Mouse (Mus musculus) stomach, embryonic 15.5 days (tissue): ENCODE measurements at regions not wholly inside any gene's neighbourhood (a gene's known extent, or its start where the extent isn't known, plus 50 kb on each side); places are given as distances from the start of the nearest gene placed in this dataset.

ENCODE experiments used
- ATAC-seq: fragments of 200-750 bp; cut with Nextera tagmentation; 2 replicates; pipeline ENCODE4 v1.8.0; 2017; ENCODE audit warnings: low read depth, moderate number of reproducible peaks, moderate TSS enrichment; ENCODE audit not compliant: insufficient read depth, low FRiP score
- H3K27ac ChIP-seq: fragments of 300-500 bp; sonication (generic); 2 replicates; pipeline ENCODE4 v1.5.1; 2015; ENCODE audit warnings: mild to moderate bottlenecking, inconsistent platforms
- H3K27me3 ChIP-seq: fragments of 300-500 bp; sonication (generic); replicated peaks from 2 replicates; pipeline ENCODE4 v1.6.1; 2015; ENCODE audit warnings: inconsistent platforms
- H3K36me3 ChIP-seq: fragments of 300-500 bp; sonication (generic); 2 replicates; pipeline ENCODE4 v1.6.1; 2015; ENCODE audit warnings: inconsistent platforms
- H3K4me1 ChIP-seq: fragments of 300-500 bp; sonication (generic); 2 replicates; pipeline ENCODE4 v1.6.1; 2015; ENCODE audit warnings: inconsistent platforms
- H3K4me2 ChIP-seq: fragments of 300-500 bp; sonication (generic); 2 replicates; pipeline ENCODE4 v1.6.1; 2015; ENCODE audit warnings: mild to moderate bottlenecking, inconsistent platforms
- H3K4me3 ChIP-seq: fragments of 300-500 bp; sonication (generic); replicated peaks from 2 replicates; pipeline ENCODE4 v1.5.1; 2015; ENCODE audit warnings: inconsistent platforms
- H3K9ac ChIP-seq: fragments of 300-500 bp; sonication (generic); 2 replicates; pipeline ENCODE4 v1.6.1; 2015; ENCODE audit warnings: inconsistent platforms
- H3K9me3 ChIP-seq: fragments of 300-500 bp; sonication (generic); 2 replicates; pipeline ENCODE4 v1.6.1; 2016; ENCODE audit warnings: inconsistent platforms
- WGBS: fragments of 180-500 bp; shearing (Covaris S2); methylation state at CpG from one replicate; pipeline ENCODE4 v1.1.7; 2015; 5-methylcytosine and 5-hydroxymethylcytosine counted together

DNA sequence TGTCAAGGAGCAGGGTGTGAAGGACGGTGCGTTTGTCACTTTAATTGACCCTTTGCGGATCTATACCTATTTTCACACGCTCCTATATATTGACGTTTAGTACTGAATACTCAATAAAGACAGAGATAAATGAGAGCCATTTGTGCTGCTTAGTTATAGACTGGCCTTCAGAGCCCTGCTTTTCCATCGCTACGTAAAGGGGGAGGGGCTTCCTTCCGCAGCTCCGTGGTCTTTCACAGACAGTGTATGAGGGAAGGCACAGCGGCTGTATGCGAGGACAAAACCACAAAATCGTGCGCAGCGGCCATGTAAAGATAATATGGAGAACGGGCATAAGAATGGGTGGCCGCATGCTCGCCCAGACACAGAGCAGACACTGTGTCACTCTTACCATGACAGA, 58.4 kb upstream of the Pced1b start:
- 72% methylated on average over 17 of the region's 17 CpGs for WGBS
- H3K27ac ChIP-seq = no peak overlapping the region
- H3K27me3 ChIP-seq = no peaks in the 10 kb centered on the region
- no peaks in the 10 kb centered on the region for H3K4me1 ChIP-seq
- H3K9me3 ChIP-seq = no peaks in the 10 kb centered on the region
- no peak for ATAC-seq
- no peak overlapping the region for H3K4me3 ChIP-seq
- H3K36me3 ChIP-seq = no peaks in the 10 kb centered on the region
- no peak overlapping the region for H3K4me2 ChIP-seq
- H3K9ac ChIP-seq = no peak overlapping the region

DNA sequence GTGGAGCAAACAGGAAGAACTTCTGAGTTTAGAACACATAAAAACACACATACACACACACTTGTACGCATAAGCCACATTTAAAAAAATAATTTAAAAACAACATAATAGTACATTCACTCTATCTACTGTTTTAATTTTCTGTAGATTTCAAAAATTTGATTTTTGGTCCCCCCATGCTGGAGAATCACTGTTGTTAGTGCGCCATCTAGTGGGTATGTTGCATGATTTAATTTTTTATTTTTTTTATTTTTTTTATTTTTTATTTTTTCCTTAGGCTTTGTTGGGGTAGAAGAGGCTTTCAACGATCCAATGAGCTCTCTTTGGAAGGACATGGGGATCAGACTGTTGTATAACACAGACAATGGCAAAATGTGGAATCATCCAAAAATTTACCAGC, 59.1 kb upstream of the Pced1b start:
- WGBS = 29% methylated on average over 3 of the region's 3 CpGs
- Histone ChIP-seq H3K9me3 (no peaks in the 10 kb centered on the region), H3K27ac (no peak overlapping the region), H3K4me2 (no peak overlapping the region), H3K9ac (no peak overlapping the region), H3K36me3 (no peaks in the 10 kb centered on the region), H3K27me3 (no peaks in the 10 kb centered on the region), H3K4me1 (0 out of 2 replicates have a peak, but pooled peaks cover under 1% of the 10 kb centered on the region), H3K4me3 (no peak overlapping the region)
- ATAC-seq = no peak

DNA sequence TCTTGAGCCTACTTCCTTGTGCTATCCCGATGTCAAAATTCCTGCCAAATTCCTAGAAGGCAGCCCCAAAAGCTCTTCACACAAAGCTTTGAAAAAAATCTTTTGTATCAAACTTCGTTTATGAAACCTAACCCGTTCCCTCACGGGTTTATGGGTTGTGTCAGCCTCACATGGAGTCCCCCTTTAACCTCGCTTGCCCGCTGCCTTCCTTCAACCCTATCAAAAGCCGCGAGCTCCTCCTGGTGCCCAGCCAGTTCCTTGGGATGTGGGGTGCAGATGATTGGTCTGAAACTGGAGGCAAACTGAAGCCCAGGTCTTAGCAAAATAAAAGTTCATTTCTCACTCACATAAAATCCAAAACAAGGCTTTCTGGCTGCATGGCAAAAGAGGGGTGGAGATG, 60.9 kb upstream of the Pced1b start:
- Histone ChIP-seq H3K9me3 (no peaks in the 10 kb centered on the region), H3K4me3 (no peak overlapping the region), H3K36me3 (no peaks in the 10 kb centered on the region), H3K4me2 (no peak overlapping the region), H3K27ac (no peak overlapping the region), H3K9ac (no peak overlapping the region), H3K4me1 (0 out of 2 replicates have a peak, but pooled peaks cover 3% of the 10 kb centered on the region), H3K27me3 (no peaks in the 10 kb centered on the region)
- 47% methylated on average over 8 of the region's 8 CpGs for WGBS
- no peak for ATAC-seq

DNA sequence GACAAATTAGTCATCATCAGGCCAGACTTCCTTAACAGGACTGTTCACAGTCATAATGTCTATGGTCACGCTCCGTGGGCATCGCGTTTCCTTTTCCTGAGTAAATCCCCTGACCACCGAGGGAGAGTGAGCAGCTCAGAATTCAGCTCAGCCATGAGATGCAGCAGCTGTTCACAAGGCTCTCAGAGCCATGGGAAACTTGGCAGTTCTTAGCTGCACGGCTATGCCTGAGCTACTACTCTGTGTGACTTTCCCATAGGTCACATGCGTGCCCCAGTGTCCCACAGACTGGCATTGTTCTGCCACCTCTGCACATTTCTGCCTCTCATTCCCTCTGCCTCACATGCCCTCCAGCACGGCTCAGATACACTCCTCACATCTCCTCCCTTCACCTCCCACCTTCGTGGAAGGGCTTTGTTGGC, 64.3 kb upstream of the Pced1b start:
- 0 out of 2 replicates have a peak, but pooled peaks cover 3% of the 10 kb centered on the region for H3K4me1 ChIP-seq
- no peaks in the 10 kb centered on the region for H3K27me3 ChIP-seq
- H3K36me3 ChIP-seq = no peaks in the 10 kb centered on the region
- 29% methylated on average over 9 of the region's 9 CpGs for WGBS
- H3K4me3 ChIP-seq = no peak overlapping the region
- no peak overlapping the region for H3K27ac ChIP-seq
- no peak overlapping the region for H3K9ac ChIP-seq
- H3K4me2 ChIP-seq = no peak overlapping the region
- no peaks in the 10 kb centered on the region for H3K9me3 ChIP-seq
- peak; percentile 73; the same call in 1 of the 2 replicates for ATAC-seq

DNA sequence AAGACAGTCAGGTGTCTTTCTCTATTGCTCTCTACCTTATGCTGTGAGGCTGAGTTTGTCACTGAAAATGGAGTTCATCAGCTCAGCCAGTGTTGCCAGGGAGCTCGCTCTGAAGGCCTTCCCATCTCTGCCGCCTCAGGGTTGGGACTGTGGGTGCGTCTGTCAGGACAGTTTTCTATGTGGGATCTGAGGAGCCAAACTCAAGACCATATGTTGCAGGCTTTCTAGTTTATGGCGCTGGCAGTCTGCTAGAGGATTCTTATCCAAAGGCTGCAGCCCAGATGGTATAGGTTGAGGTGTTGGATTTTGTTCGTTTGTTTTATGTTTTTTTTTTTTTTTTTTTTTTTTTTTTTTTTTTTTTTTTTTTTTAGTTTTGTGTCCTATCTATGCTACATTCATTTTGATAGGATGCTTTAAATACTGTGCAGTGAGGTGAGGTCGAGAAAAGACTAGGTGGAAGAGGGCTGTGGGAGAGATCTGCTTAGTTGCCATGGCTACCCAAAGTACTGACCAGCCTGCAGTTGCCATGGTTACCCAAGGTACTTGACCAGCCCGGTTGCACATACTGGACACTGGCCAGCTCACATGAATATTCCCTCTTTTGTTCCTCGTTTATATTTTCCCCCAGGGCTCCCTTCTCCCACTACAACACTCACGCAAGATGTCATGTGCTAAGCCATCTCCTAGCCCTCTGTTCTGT, 65.8 kb upstream of the Pced1b start:
- no peak overlapping the region for H3K9ac ChIP-seq
- H3K36me3 ChIP-seq = no peaks in the 10 kb centered on the region
- H3K4me3 ChIP-seq = no peak overlapping the region
- H3K27ac ChIP-seq = no peak overlapping the region
- no peak for ATAC-seq
- H3K4me1 ChIP-seq = 0 out of 2 replicates have a peak, but pooled peaks cover 3% of the 10 kb centered on the region
- H3K4me2 ChIP-seq = no peak overlapping the region
- H3K27me3 ChIP-seq = no peaks in the 10 kb centered on the region
- H3K9me3 ChIP-seq = no peaks in the 10 kb centered on the region
- WGBS = 59% methylated on average over 9 of the region's 9 CpGs

DNA sequence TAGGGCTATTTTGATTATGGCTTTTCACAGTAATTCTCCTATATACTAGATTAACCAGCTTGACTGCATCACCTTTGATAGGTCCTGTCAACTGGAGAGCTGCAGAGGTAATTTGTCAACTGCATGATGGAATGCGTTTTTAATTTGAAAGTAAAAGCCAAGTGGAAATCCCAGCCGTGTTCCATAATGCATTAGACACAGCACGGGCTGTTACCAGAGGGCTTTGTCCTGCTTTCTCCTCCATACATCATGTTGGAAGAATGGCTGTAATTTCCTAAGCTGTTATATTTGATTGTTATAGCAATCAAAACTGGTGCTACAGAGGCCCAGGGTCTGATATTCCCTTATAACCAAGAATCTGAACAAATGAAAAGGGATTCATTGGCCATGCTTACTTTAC, 68.6 kb upstream of the Pced1b start:
- no peaks in the 10 kb centered on the region for H3K9me3 ChIP-seq
- no peak overlapping the region for H3K9ac ChIP-seq
- 44% methylated on average over 3 of the region's 3 CpGs for WGBS
- H3K27me3 ChIP-seq = no peaks in the 10 kb centered on the region
- H3K4me2 ChIP-seq = no peak overlapping the region
- 0 out of 2 replicates have a peak, but pooled peaks cover 3% of the 10 kb centered on the region for H3K4me1 ChIP-seq
- H3K4me3 ChIP-seq = no peak overlapping the region
- H3K36me3 ChIP-seq = no peaks in the 10 kb centered on the region
- ATAC-seq = no peak
- no peak overlapping the region for H3K27ac ChIP-seq

DNA sequence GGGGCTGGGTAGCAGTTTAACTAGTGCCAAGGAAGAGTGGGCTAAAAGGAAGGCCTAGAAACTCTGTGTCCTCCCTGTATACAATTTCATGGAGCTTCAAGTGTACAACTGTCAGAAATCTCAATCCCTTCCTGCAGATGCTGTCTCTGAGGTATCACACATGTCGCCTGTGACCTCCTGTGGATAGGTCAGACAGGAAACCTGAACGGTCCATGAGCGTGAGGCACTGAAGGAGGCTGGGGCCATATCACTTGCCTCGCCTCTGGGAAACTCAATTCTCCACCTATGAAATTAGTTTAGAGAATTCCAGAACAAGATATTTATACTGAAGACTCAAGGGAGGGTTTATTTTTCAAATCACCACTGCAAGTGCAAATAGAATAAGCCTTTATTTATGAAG, 69.1 kb upstream of the Pced1b start:
- Histone ChIP-seq H3K9me3 (no peaks in the 10 kb centered on the region), H3K4me2 (no peak overlapping the region), H3K9ac (no peak overlapping the region), H3K4me3 (no peak overlapping the region), H3K27ac (no peak overlapping the region), H3K36me3 (no peaks in the 10 kb centered on the region), H3K27me3 (no peaks in the 10 kb centered on the region), H3K4me1 (0 out of 2 replicates have a peak, but pooled peaks cover 3% of the 10 kb centered on the region)
- no peak for ATAC-seq
- WGBS = 51% methylated on average over 4 of the region's 4 CpGs

DNA sequence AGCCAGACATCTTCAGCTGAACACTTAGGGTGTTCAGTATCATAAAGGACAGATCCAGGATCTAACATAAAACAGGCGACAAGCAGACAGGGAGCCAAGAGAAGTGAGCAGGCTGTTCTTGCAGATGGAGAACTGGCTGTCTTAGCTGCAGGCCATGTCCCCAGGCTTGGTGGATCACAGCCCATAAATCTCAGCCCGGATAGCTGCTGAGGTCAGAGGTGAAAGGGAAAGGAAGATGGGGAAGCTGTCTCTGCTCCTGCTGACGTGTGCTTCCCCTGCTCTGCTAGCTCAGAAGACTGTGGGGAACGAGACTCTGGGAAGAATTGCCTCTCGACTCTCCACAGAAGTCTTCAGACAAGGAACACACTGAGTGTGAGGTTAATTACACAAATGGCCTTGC, 71.9 kb upstream of the Pced1b start:
- H3K36me3 ChIP-seq = no peaks in the 10 kb centered on the region
- WGBS = 32% methylated on average over 5 of the region's 5 CpGs
- H3K4me2 ChIP-seq = no peak overlapping the region
- H3K9ac ChIP-seq = no peak overlapping the region
- no peaks in the 10 kb centered on the region for H3K9me3 ChIP-seq
- H3K27me3 ChIP-seq = no peaks in the 10 kb centered on the region
- peak overlapping the region; percentile 23; the same call in 1 of the 2 replicates for H3K27ac ChIP-seq
- 0 out of 2 replicates have a peak, but pooled peaks cover 3% of the 10 kb centered on the region for H3K4me1 ChIP-seq
- H3K4me3 ChIP-seq = no peak overlapping the region
- ATAC-seq = peak; percentile 59; the same call in 1 of the 2 replicates

DNA sequence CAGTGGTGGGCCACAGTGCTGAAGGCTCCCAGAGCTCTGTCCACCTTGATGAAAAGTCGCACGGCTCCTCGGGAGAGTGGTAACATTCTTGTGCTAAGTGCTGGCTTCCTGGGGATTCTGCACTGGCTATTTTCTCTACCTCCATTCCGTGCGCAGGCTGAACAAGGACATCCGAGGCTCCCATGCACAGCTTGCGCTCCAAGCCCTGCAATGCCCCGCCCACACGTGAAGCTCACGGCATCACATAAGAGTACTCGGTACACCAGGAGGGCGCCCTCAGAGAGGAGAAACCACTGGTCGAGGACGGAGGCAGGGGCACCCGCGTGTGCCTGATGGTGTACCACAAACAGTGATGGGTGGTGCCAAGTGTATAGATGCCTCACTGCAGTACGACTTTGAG, 73.7 kb upstream of the Pced1b start:
- H3K9me3 ChIP-seq = no peaks in the 10 kb centered on the region
- no peak overlapping the region for H3K4me2 ChIP-seq
- WGBS = 76% methylated on average over 17 of the region's 17 CpGs
- H3K9ac ChIP-seq = no peak overlapping the region
- H3K4me1 ChIP-seq = 0 out of 2 replicates have a peak, but pooled peaks cover 3% of the 10 kb centered on the region
- no peaks in the 10 kb centered on the region for H3K36me3 ChIP-seq
- no peak overlapping the region for H3K27ac ChIP-seq
- H3K4me3 ChIP-seq = no peak overlapping the region
- ATAC-seq = no peak
- H3K27me3 ChIP-seq = no peaks in the 10 kb centered on the region

DNA sequence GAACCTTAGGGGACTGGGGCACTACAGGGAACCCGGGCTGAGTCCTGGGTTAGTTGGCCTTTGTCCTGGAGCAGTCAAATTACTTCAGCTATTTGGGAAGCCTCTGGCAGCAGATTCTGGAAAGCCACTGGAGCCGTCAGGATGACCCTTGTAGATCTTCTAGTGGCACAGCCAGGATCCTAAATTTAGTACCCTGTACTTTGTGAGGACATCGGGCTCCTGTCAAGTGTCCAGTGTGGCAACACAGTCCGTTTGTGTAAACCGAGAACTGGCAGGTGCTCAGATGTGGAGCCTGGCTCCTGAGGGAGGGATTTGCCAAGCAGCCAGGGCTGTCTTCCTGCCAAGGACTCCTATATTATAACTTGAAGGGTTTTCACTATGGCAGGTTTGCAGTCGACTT, 76.8 kb upstream of the Pced1b start:
- Histone ChIP-seq H3K4me2 (no peak overlapping the region), H3K27ac (no peak overlapping the region), H3K9me3 (no peaks in the 10 kb centered on the region), H3K27me3 (no peaks in the 10 kb centered on the region), H3K4me3 (no peak overlapping the region), H3K4me1 (0 out of 2 replicates have a peak, but pooled peaks cover 3% of the 10 kb centered on the region), H3K9ac (no peak overlapping the region), H3K36me3 (no peaks in the 10 kb centered on the region)
- WGBS = 63% methylated on average over 6 of the region's 6 CpGs
- no peak for ATAC-seq

DNA sequence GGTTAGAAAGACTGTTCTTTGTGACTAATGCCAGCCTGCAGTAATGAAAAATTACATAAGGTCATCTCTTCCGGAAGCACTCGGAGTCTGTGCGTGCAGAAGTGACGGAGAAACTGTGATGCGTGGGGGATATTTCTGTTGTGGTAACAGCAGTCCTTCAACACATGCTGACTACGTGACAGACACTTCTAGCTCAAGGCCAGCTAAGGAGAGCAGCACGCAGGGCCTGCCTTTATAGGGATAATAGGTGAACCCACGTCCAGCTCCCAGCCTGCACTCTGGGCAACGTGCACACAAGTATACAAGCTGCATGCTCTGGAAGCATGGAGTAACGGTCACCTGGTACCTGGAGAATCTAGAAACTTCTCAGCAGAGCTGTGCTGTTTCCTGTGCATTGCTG, 77.5 kb upstream of the Pced1b start:
- no peak for ATAC-seq
- 75% methylated on average over 10 of the region's 10 CpGs for WGBS
- H3K9ac ChIP-seq = no peak overlapping the region
- H3K4me3 ChIP-seq = no peak overlapping the region
- H3K27ac ChIP-seq = no peak overlapping the region
- H3K27me3 ChIP-seq = no peaks in the 10 kb centered on the region
- no peaks in the 10 kb centered on the region for H3K36me3 ChIP-seq
- H3K4me2 ChIP-seq = no peak overlapping the region
- H3K4me1 ChIP-seq = 0 out of 2 replicates have a peak, but pooled peaks cover 3% of the 10 kb centered on the region
- H3K9me3 ChIP-seq = no peaks in the 10 kb centered on the region

DNA sequence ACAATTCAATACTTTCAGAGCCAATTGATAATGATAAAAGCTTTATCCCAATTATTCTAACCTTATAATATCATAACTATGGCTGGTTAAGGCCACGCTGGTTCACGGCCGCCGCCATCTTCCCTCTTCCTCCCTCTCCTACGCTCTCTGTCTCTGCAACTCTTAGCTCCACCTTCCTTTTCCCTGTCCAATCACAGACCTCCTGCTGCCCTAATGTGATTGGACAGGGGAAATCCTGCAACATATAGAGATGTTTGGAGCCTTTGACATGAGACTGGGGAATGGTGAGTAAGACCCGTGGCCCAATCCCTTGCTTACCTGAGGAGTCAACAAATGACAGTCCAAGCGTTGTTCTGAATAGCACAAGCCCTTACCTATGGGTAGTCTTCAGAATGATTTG, 79.8 kb upstream of the Pced1b start:
- no peak for ATAC-seq
- Histone ChIP-seq H3K4me1 (0 out of 2 replicates have a peak, but pooled peaks cover 3% of the 10 kb centered on the region), H3K4me2 (no peak overlapping the region), H3K9me3 (no peaks in the 10 kb centered on the region), H3K9ac (no peak overlapping the region), H3K36me3 (no peaks in the 10 kb centered on the region), H3K27me3 (no peaks in the 10 kb centered on the region), H3K4me3 (no peak overlapping the region), H3K27ac (no peak overlapping the region)
- 92% methylated on average over 7 of the region's 7 CpGs for WGBS
